Mouse (Mus musculus) MEL (cell line): ENCODE results near the gene Ptpn1. TPM values are rescaled to one million over a fixed set of nuclear protein-coding genes. Genes with fewer than 3 reads are reported as not detected.

ENCODE experiments used
- DNase-seq: peaks from one replicate; pipeline ENCODE4 v3.0.0; 2011; ENCODE audit warnings: low read depth, low spot score
- H3K27ac ChIP-seq: 2 replicates; pipeline ENCODE4 v1.5.1; 2012; ENCODE audit warnings: low read depth, mild to moderate bottlenecking, control low read depth, low read length, moderate library complexity; ENCODE audit not compliant: control insufficient read depth
- H3K27me3 ChIP-seq, 2 experiments: fragments of 150-350 bp in 1 of 2; sonication (generic) in 1 of 2; 2 replicates each; pipeline ENCODE4 v1.6.1; 2012; ENCODE audit warnings: low read length in 2 of 2, mild to moderate bottlenecking in 2 of 2, improper control_type of control experiment in 1 of 2, moderate library complexity in 1 of 2; ENCODE audit not compliant: insufficient read depth in 2 of 2, control insufficient read depth in 1 of 2
- H3K36me3 ChIP-seq, 2 experiments: 2 replicates each; pipeline ENCODE4 v1.6.1; 2012 to 2014; ENCODE audit warnings: low read length in 2 of 2, improper control_type of control experiment in 1 of 2, inconsistent platforms in 1 of 2, mild to moderate bottlenecking in 1 of 2; ENCODE audit not compliant: insufficient read depth in 2 of 2, control insufficient read depth in 1 of 2
- H3K4me1 ChIP-seq, 2 experiments: fragments of 150-350 bp in 1 of 2; sonication (generic) in 1 of 2; 2 replicates each; pipeline ENCODE4 v1.6.1; 2012; ENCODE audit warnings: low read length in 2 of 2, improper control_type of control experiment in 1 of 2, mild to moderate bottlenecking in 1 of 2; ENCODE audit not compliant: insufficient read depth in 2 of 2, control insufficient read depth in 1 of 2
- H3K4me3 ChIP-seq, 2 experiments: fragments of 150-350 bp in 1 of 2; sonication (generic) in 1 of 2; 2 replicates each; pipeline ENCODE4 v1.5.1; 2012; ENCODE audit warnings: low read depth in 2 of 2, low read length in 2 of 2, mild to moderate bottlenecking in 2 of 2, moderate library complexity in 2 of 2, control low read depth in 1 of 2, improper control_type of control experiment in 1 of 2; ENCODE audit not compliant: control insufficient read depth in 1 of 2, insufficient read depth in 1 of 2
- H3K79me2 ChIP-seq: 2 replicates; pipeline ENCODE4 v1.6.1; 2012; ENCODE audit warnings: mild to moderate bottlenecking, low read length, moderate library complexity; ENCODE audit not compliant: control insufficient read depth, poor library complexity, insufficient read depth
- H3K9ac ChIP-seq: 2 replicates; pipeline ENCODE4 v1.6.1; 2012; ENCODE audit warnings: low read depth, mild to moderate bottlenecking, control low read depth, low read length, moderate library complexity; ENCODE audit not compliant: control insufficient read depth, poor library complexity, severe bottlenecking
- H3K9me3 ChIP-seq: fragments of 150-350 bp; sonication (generic); replicated peaks from 2 replicates; pipeline ENCODE4 v1.6.1; 2012; ENCODE audit warnings: mild to moderate bottlenecking, low read length, improper control_type of control experiment, moderate library complexity; ENCODE audit not compliant: insufficient read depth
- BHLHE40 ChIP-seq: IDR thresholded peaks from 2 replicates; pipeline ENCODE4 v1.6.1; 2012; ENCODE audit warnings: low read depth, mild to moderate bottlenecking, inconsistent platforms, low read length, improper control_type of control experiment, borderline replicate concordance
- CHD1 ChIP-seq: IDR thresholded peaks from 2 replicates; pipeline ENCODE4 v1.6.1; 2012; ENCODE audit warnings: low read depth, mild to moderate bottlenecking, inconsistent platforms, low read length, improper control_type of control experiment
- ETS1 ChIP-seq: IDR thresholded peaks from 2 replicates; pipeline ENCODE4 v1.6.1; 2012; ENCODE audit warnings: low read depth, mild to moderate bottlenecking, inconsistent platforms, low read length, improper control_type of control experiment, moderate library complexity
- GABPA ChIP-seq: IDR thresholded peaks from 2 replicates; pipeline ENCODE4 v1.6.1; 2012; ENCODE audit warnings: low read depth, mild to moderate bottlenecking, inconsistent platforms, low read length, improper control_type of control experiment, moderate library complexity
- HCFC1 ChIP-seq: IDR thresholded peaks from 2 replicates; pipeline ENCODE4 v1.6.1; 2012; ENCODE audit warnings: low read depth, mild to moderate bottlenecking, inconsistent platforms, low read length, improper control_type of control experiment, moderate library complexity
- JUND ChIP-seq: IDR thresholded peaks from 2 replicates; pipeline ENCODE4 v1.6.1; 2011; ENCODE audit warnings: low read depth, mild to moderate bottlenecking, improper control_type of control experiment, low read length
- KAT2A ChIP-seq: conservative IDR thresholded peaks from 2 replicates; pipeline ENCODE4 v1.6.1; 2012; ENCODE audit warnings: low read depth, low read length, improper control_type of control experiment, inconsistent platforms
- MAFK ChIP-seq: IDR thresholded peaks from 2 replicates; pipeline ENCODE4 v1.6.1; 2011; ENCODE audit warnings: low read depth, mild to moderate bottlenecking, low read length, improper control_type of control experiment, borderline replicate concordance
- MEF2A ChIP-seq: IDR thresholded peaks from 2 replicates; pipeline ENCODE4 v1.6.1; 2014; ENCODE audit warnings: low read depth, mild to moderate bottlenecking, inconsistent platforms, low read length, improper control_type of control experiment; ENCODE audit not compliant: poor library complexity, insufficient replicate concordance, severe bottlenecking; ENCODE audit errors: extremely low read depth
- MXI1 ChIP-seq: IDR thresholded peaks from 2 replicates; pipeline ENCODE4 v1.6.1; 2011; ENCODE audit warnings: mild to moderate bottlenecking, low read depth, low read length, improper control_type of control experiment
- MYB ChIP-seq: IDR thresholded peaks from 2 replicates; pipeline ENCODE4 v1.6.1; 2011; ENCODE audit warnings: mild to moderate bottlenecking, low read depth, low read length, improper control_type of control experiment
- MYC ChIP-seq: IDR thresholded peaks from 2 replicates; pipeline ENCODE4 v1.6.1; 2011; ENCODE audit warnings: low read depth, mild to moderate bottlenecking, low read length, improper control_type of control experiment, moderate library complexity
- NRF1 ChIP-seq: IDR thresholded peaks from 2 replicates; pipeline ENCODE4 v1.6.1; 2014; ENCODE audit warnings: low read depth, mild to moderate bottlenecking, inconsistent platforms, low read length, improper control_type of control experiment, moderate library complexity; ENCODE audit not compliant: poor library complexity, insufficient read depth, severe bottlenecking
- POLR2A ChIP-seq, 2 experiments: IDR thresholded peaks; 2 replicates each; pipeline ENCODE4 v1.6.1; 2011 to 2012; ENCODE audit warnings: low read length in 2 of 2, mild to moderate bottlenecking in 2 of 2, control low read depth in 1 of 2, improper control_type of control experiment in 1 of 2, low read depth in 1 of 2, moderate library complexity in 1 of 2; ENCODE audit not compliant: control insufficient read depth in 1 of 2, insufficient read depth in 1 of 2, poor library complexity in 1 of 2
- RCOR1 ChIP-seq: IDR thresholded peaks from 2 replicates; pipeline ENCODE4 v1.6.1; 2012; ENCODE audit warnings: low read depth, mild to moderate bottlenecking, inconsistent platforms, low read length, improper control_type of control experiment
- SMC3 ChIP-seq: IDR thresholded peaks from 2 replicates; pipeline ENCODE4 v1.6.1; 2011; ENCODE audit warnings: low read depth, low read length, improper control_type of control experiment
- TAL1 ChIP-seq: IDR thresholded peaks from 2 replicates; pipeline ENCODE4 v1.6.1; 2012; ENCODE audit warnings: mild to moderate bottlenecking, inconsistent platforms, low read length, moderate library complexity, mixed read lengths
- TBP ChIP-seq: IDR thresholded peaks from 2 replicates; pipeline ENCODE4 v1.8.0; 2011; ENCODE audit warnings: low read depth, low read length, improper control_type of control experiment
- UBTF ChIP-seq: IDR thresholded peaks from 2 replicates; pipeline ENCODE4 v1.6.1; 2012; ENCODE audit warnings: low read depth, mild to moderate bottlenecking, inconsistent platforms, low read length, improper control_type of control experiment, moderate library complexity, borderline replicate concordance; ENCODE audit not compliant: insufficient read depth
- ZKSCAN1 ChIP-seq: IDR thresholded peaks from 2 replicates; pipeline ENCODE4 v1.6.1; 2012; ENCODE audit warnings: low read depth, mild to moderate bottlenecking, inconsistent platforms, low read length, improper control_type of control experiment, moderate library complexity
- ZMIZ1 ChIP-seq: IDR thresholded peaks from 2 replicates; pipeline ENCODE4 v1.6.1; 2012; ENCODE audit warnings: low read depth, mild to moderate bottlenecking, inconsistent platforms, low read length, improper control_type of control experiment, moderate library complexity
- ZNF384 ChIP-seq: IDR thresholded peaks from 2 replicates; pipeline ENCODE4 v1.6.1; 2012; ENCODE audit warnings: low read depth, mild to moderate bottlenecking, inconsistent platforms, low read length, improper control_type of control experiment
- polyA plus RNA-seq, 2 experiments: library from polyadenylated mRNA; stranded (reverse) in 1 of 2; unstranded in 1 of 2; fragments of >175 nt in 1 of 2; fragments of >200 nt in 1 of 2; gene quantifications; 2 replicates each; pipeline versions ENCODE4 v1.2.1 to v1.2.4; 2012; ENCODE audit warnings: low replicate concordance in 2 of 2, low read depth in 1 of 2; ENCODE audit not compliant: insufficient read length in 2 of 2, insufficient read depth in 1 of 2, missing spikeins in 1 of 2
- total RNA-seq: library from RNA; depleted of rRNA; stranded (reverse); fragments of 300-350 nt; gene quantifications from 2 replicates; pipeline ENCODE4 v1.2.3, GENCODE M21; 2012

Ptpn1 gene
- total and polyA plus RNA-seq, 3 experiments, result 55.3 to 62.9 TPM; not detected in 1

DNA sequence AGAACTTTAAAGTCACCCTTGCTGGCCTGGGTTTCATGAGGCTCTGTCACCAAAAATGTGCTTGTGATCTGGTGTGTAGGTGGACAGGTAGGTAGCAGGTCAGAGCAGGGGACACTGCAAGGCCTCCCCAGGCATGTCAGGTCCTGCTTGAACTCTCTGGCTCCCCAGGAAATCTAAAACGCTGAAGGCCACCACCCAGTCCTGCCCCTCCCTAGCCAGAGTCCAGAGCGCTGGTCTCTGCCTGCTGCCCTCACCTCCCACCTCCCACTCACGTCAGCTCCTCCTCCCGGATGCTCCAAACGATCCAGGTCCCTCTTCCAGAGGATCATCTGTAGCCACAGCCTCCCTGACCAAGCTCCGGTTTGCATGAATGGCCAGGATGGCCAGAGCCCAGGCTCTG is 43.0 kb upstream of the Ptpn1 start:
- Histone ChIP-seq H3K4me1 (peaks cover 2 to 20% of the 10 kb centered on the region in 2 experiments; a peak in 3 of 4 replicates), H3K36me3 (peaks cover 0 to 3% of the 10 kb centered on the region in 2 experiments; a peak in 2 of 4 replicates), H3K27ac (no peak overlapping the region), H3K27me3 (peaks cover 0 to 4% of the 10 kb centered on the region in 2 experiments; a peak in 1 of 4 replicates), H3K4me3 (no peak overlapping the region), H3K9me3 (no peaks in the 10 kb centered on the region), H3K79me2 (no peaks in the 10 kb centered on the region), H3K9ac (no peak overlapping the region)
- TF ChIP-seq ZMIZ1, result no peak
- TF ChIP-seq UBTF, result no peak
- TF ChIP-seq GABPA, result no peak
- no peak for TF ChIP-seq ZNF384
- TF ChIP-seq ZKSCAN1, result no peak
- no peak for TF ChIP-seq TAL1
- no peak for TF ChIP-seq MYB
- TF ChIP-seq HCFC1, result no peak
- no peak for TF ChIP-seq MYC
- no peak for TF ChIP-seq MEF2A
- no peak for TF ChIP-seq ETS1
- no peak for TF ChIP-seq POLR2A (IDR thresholded peaks at IDR 0.05; ENCODE audit: control insufficient read depth in 1 of 2, insufficient read depth in 1 of 2, low read depth in 1 of 2, low read length in 2 of 2, poor library complexity in 1 of 2)
- no peak for TF ChIP-seq JUND
- no peak for TF ChIP-seq MAFK
- TF ChIP-seq TBP, result no peak
- TF ChIP-seq RCOR1, result no peak
- TF ChIP-seq MXI1, result no peak
- no peak for TF ChIP-seq KAT2A
- no peak for TF ChIP-seq SMC3
- no peak for DNase-seq

GRCm38 (mm10) chr2:167889886-167890285 is 42.0 kb upstream of the Ptpn1 start:
- Histone ChIP-seq H3K4me1 (peaks cover 2 to 20% of the 10 kb centered on the region in 2 experiments; a peak in 3 of 4 replicates), H3K79me2 (no peaks in the 10 kb centered on the region), H3K4me3 (no peak overlapping the region), H3K36me3 (peaks cover 0 to 3% of the 10 kb centered on the region in 2 experiments; a peak in 2 of 4 replicates), H3K27me3 (peaks cover 0 to 4% of the 10 kb centered on the region in 2 experiments; a peak in 1 of 4 replicates), H3K27ac (no peak overlapping the region), H3K9ac (no peak overlapping the region), H3K9me3 (no peaks in the 10 kb centered on the region)
- DNase-seq, result no peak
- no peak for TF ChIP-seq ZNF384
- TF ChIP-seq UBTF, result no peak
- no peak for TF ChIP-seq BHLHE40
- no peak for TF ChIP-seq CHD1
- TF ChIP-seq NRF1, result no peak
